Mouse (Mus musculus) B cell, adult (primary cell): ENCODE results near the gene Mad2l1bp. TPM values are rescaled to one million over a fixed set of nuclear protein-coding genes. Genes with fewer than 3 reads are reported as not detected.

ENCODE experiments used
- total RNA-seq: library from RNA; stranded (reverse); gene quantifications from 4 replicates; pipeline ENCODE4 v1.2.4, GENCODE M21; 2023; ENCODE audit not compliant: inconsistent age

Mad2l1bp gene
- total RNA-seq, result 15.6 to 22.9 TPM (median 21.3 TPM) in 4 replicates

GRCm38 (mm10) chr17:46152847-46153782 is at the start of gene Mad2l1bp:
TSS of gene Mad2l1bp (minus strand) at chr17:46153553.

GRCm38 (mm10) chr17:46202421-46203071 is 49.2 kb upstream of the Mad2l1bp start, which contains the start of the genes Polh and Xpo5:
TSS of gene Polh (minus strand) at chr17:46202645.
TSS of gene Xpo5 (plus strand) at chr17:46202782.

DNA sequence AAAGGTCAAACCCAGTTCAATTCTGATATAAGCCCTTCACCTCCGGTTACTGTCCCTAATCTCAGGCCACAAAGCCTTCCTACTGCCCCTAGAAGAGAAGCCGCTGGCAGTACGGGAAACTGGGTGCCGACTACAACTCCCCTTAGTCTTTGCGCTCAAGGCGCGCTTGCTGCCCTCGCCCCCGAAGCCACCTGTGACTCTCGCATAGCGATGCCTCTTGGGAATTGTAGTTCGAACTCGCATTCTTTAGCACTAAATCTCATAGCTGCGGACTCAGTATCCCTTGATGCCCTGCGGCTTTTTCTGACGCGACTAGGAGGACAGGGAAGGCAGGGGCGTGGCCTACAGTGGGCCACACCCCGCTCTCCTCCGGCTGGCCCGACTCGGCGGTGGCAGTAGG is 7.3 kb upstream of the Mad2l1bp start, which contains the start of gene Gtpbp2:
Gene Gtpbp2 (plus strand): TSS at position 347 of the 400 bp plus-strand sequence.

GRCm38 (mm10) chr17:46143578-46144423 is 9.6 kb downstream of the Mad2l1bp start, which contains the start of gene Rsph9:
TSS of gene Rsph9 (minus strand) at chr17:46144216.

GRCm38 (mm10) chr17:46110402-46111289 is 42.7 kb downstream of the Mad2l1bp start, which contains the start of gene Mrps18a:
TSS of gene Mrps18a (plus strand) at chr17:46110986.

Other genes with a start within 250 kb of the Mad2l1bp start
- gene Vegfa, start 121.2 kb downstream of the Mad2l1bp start, total RNA-seq, result 7.6 to 11.4 TPM (median 9.0 TPM) in 4 replicates
- gene Mrps18a, start 42.6 kb downstream of the Mad2l1bp start, total RNA-seq, result 47.3 to 60.2 TPM (median 53.7 TPM) in 4 replicates
- gene Rsph9, start 9.3 kb downstream of the Mad2l1bp start, total RNA-seq, result 0.75 to 1.00 TPM in 2 of 4 replicates, not detected in the others
- 235 to 259 TPM (median 246 TPM) in 4 replicates for gene Gtpbp2, start 7.5 kb upstream of the Mad2l1bp start, total RNA-seq
- 13.6 to 16.2 TPM (median 15.4 TPM) in 4 replicates for gene Polh, start 49.1 kb upstream of the Mad2l1bp start, total RNA-seq
- gene Xpo5, start 49.2 kb upstream of the Mad2l1bp start, total RNA-seq, result 38.1 to 43.0 TPM (median 40.4 TPM) in 4 replicates
- 52.1 to 58.8 TPM (median 57.5 TPM) in 4 replicates for gene Polr1c, start 94.5 kb upstream of the Mad2l1bp start, total RNA-seq
- gene Yipf3, start 94.5 kb upstream of the Mad2l1bp start, total RNA-seq, result 71.3 to 86.5 TPM (median 83.7 TPM) in 4 replicates
- gene Lrrc73, start 100.0 kb upstream of the Mad2l1bp start, total RNA-seq, result 2.4 to 3.2 TPM (median 3.1 TPM) in 4 replicates
- gene Tjap1, start 129.5 kb upstream of the Mad2l1bp start, total RNA-seq, result 60.9 to 70.2 TPM (median 65.6 TPM) in 4 replicates
- gene Dlk2, start 143.9 kb upstream of the Mad2l1bp start, total RNA-seq, result not detected in 4 replicates
- 13.3 to 15.3 TPM (median 14.8 TPM) in 4 replicates for gene Abcc10, start 174.8 kb upstream of the Mad2l1bp start, total RNA-seq
- 257 to 298 TPM (median 276 TPM) in 4 replicates for gene Zfp318, start 230.2 kb upstream of the Mad2l1bp start, total RNA-seq